Mouse (Mus musculus): ENCODE measurements around the gene Sema4c.

DNA sequence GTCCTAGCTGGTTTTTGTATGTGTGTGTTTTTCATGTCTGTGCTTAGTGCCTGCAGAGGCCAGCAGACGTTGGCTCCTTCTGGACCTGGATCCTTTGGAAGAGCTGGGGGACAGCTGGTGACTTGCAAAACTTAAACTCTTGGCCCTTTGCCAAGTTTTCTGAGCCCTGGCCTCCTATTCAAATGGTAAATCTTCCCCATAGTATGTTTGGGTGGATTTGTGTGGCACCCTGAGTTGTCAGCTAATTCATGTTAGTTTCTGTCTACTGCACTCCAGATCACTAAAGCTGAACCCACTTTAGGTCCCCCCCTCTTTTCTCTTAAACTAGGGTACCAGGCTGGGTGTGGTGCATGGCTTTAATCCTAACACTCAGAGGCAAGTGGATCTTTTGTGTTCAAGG is 29.8 kb downstream of the Sema4c start:
- TF ChIP-seq SIN3A (IDR thresholded peaks at IDR 0.05; ENCODE audit: low read length) (no peak), HCFC1 (IDR thresholded peaks at IDR 0.05; ENCODE audit: low read depth, low read length) (no peak), POLR2A (IDR thresholded peaks at IDR 0.05; ENCODE audit: low read depth, low read length) (no peak), ZMIZ1 (IDR thresholded peaks at IDR 0.05; ENCODE audit: low read depth, low read length) (no peak), CTCF (conservative IDR thresholded peaks at IDR 0.05 in 1 of 2, IDR thresholded peaks at IDR 0.05 in 1 of 2; ENCODE audit: low read depth in 2 of 2, low read length in 2 of 2) (no peak), MAX (IDR thresholded peaks at IDR 0.05; ENCODE audit: low read length) (no peak), EP300 (IDR thresholded peaks at IDR 0.05; ENCODE audit: low read length) (no peak), UBTF (IDR thresholded peaks at IDR 0.05; ENCODE audit: low read depth, low read length) (no peak), RAD21 (IDR thresholded peaks at IDR 0.05; ENCODE audit: low read depth, low read length) (no peak), RCOR1 (conservative IDR thresholded peaks at IDR 0.05; ENCODE audit: low read depth, low read length) (no peak), CHD1 (IDR thresholded peaks at IDR 0.05; ENCODE audit: low read depth, low read length) (no peak), USF2 (conservative IDR thresholded peaks at IDR 0.05; ENCODE audit: low read depth, low read length) (no peak)

Data from CH12.LX (cell line).